8 mouse cellular contexts compared by ENCODE assay signal in the genomic region with DNA sequence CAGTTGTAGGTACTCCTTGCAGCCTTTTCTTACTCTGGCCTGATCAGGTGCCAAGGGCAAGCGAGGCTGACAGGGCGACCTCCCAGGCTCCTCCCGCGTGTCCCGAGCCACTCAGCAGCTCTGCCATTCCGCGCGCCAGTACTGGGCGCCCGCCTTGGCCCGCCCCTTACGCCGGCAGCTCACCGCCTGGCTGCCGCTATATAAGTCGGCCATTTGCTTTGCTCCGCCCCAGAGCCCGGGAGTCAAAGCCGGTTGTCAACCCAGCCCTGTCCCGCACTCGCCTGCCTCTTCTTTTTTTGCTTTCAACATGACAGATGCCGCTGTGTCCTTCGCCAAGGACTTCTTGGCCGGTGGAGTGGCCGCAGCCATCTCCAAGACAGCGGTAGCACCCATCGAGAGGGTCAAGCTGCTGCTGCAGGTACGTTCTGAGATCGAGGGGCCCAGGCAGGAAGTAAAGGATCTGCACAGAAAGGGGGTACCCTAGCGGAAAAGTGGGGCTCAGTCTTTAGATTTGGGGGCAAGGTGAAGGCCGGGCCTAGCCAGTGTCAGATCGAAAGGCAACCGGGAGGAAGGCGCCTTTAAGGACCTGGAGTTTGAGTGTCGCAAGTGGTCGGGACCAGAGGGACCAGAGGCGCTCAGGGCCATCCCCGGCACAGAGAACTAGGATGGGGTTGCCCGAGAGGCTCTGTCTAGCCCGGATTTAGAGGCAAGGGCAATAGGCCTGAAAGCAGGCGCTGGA. TPM values are rescaled to one million over a fixed set of nuclear protein-coding genes. Genes with fewer than 3 reads are reported as not detected.
DNase-seq lines count a peak whose midpoint lies in the region; ATAC-seq and TF ChIP-seq lines count a peak whose summit lies in the region.

A gene (plus strand): TSS at position 228 of the 739 bp plus-strand sequence.

- no peak for TF ChIP-seq CTCF in olfactory bulb, adult 2 months (IDR thresholded peaks at IDR 0.05; ENCODE audit: insufficient read depth, low read depth, low read length)
- TF ChIP-seq CTCF in thymus, adult 2 months (IDR thresholded peaks at IDR 0.05; ENCODE audit: borderline replicate concordance, control insufficient read depth, extremely low read depth, insufficient read depth, low read length, poor library complexity), result no peak

- H3K27ac ChIP-seq in lung, embryonic 15.5 days, result peak within 1 kb of the TSS; percentile 88
- H3K27ac ChIP-seq in olfactory bulb, adult 2 months (ENCODE audit: insufficient read depth, low read depth, low read length), result peak within 1 kb of the TSS; percentile 98
- H3K27ac ChIP-seq in thymus, adult 2 months (ENCODE audit: control insufficient read depth, insufficient read depth, low read length), result peak within 1 kb of the TSS; percentile 95

- H3K27me3 ChIP-seq in lung, embryonic 15.5 days, result no peaks in the 10 kb centered on the region
- H3K27me3 ChIP-seq in thymus, adult 2 months (ENCODE audit: control insufficient read depth, insufficient read depth, low read length), result no peaks in the 10 kb centered on the region

- H3K9me3 ChIP-seq in lung, embryonic 15.5 days, result no peaks in the 10 kb centered on the region

- peak within 1 kb of the TSS; percentile 60 for H3K9ac ChIP-seq in lung, embryonic 15.5 days

- peak; percentile 51 for DNase-seq in MEL-GATA-1-ER (ENCODE audit: extremely low read depth, low read depth)
- DNase-seq in cerebellum, adult 8-10 months, result peak; percentile 78
- peak; percentile 25 for DNase-seq in layer of hippocampus, adult 9-10 months (ENCODE audit: low spot score)
- DNase-seq in thymus, adult 2 months, result peak; percentile 81

- WGBS in lung, embryonic 15.5 days, result 17% methylated on average over 37 of the region's 41 CpGs
- 11% methylated on average over 41 of the region's 41 CpGs for WGBS in olfactory bulb, adult 2 months
- under 1% methylated on average over 38 of the region's 41 CpGs for WGBS in thymus, adult 2 months

- H3K36me3 ChIP-seq in lung, embryonic 15.5 days, result peaks cover 7% of the 10 kb centered on the region
- peaks cover 12% of the 10 kb centered on the region for H3K36me3 ChIP-seq in thymus, adult 2 months (ENCODE audit: control insufficient read depth, insufficient read depth, low read length)

- peak; percentile 95 for ATAC-seq in frontal cortex, adult (ENCODE audit: low TSS enrichment)
- ATAC-seq in hematopoietic stem cell, adult 5-6 weeks (replicated peaks in 1 of 2; ENCODE audit: insufficient read depth in 1 of 2, low FRiP score in 2 of 2, low TSS enrichment in 1 of 2, low read depth in 1 of 2, poor library complexity in 2 of 2, severe bottlenecking in 2 of 2), result peak; percentile 97 to 98
- peak; percentile 94 for ATAC-seq in lung, embryonic 15.5 days (ENCODE audit: borderline replicate concordance, extremely low read depth, low FRiP score, low TSS enrichment)

- H3K4me2 ChIP-seq in lung, embryonic 15.5 days, result peak within 1 kb of the TSS; percentile 61

- no peaks in the 10 kb centered on the region for H3K4me1 ChIP-seq in lung, embryonic 15.5 days
- H3K4me1 ChIP-seq in olfactory bulb, adult 2 months (ENCODE audit: control insufficient read depth, insufficient read depth, low read length), result no peaks in the 10 kb centered on the region
- H3K4me1 ChIP-seq in thymus, adult 2 months (replicated peaks; ENCODE audit: control insufficient read depth, insufficient read depth, low read length), result no peaks in the 10 kb centered on the region

- TF ChIP-seq POLR2A in olfactory bulb, adult 2 months (IDR thresholded peaks at IDR 0.05; ENCODE audit: insufficient read depth, low read depth, low read length), result peak; percentile 72; the same call in 1 of the 2 replicates
- TF ChIP-seq POLR2A in thymus, adult 2 months (IDR thresholded peaks at IDR 0.05; ENCODE audit: control insufficient read depth, extremely low read depth, insufficient read depth, low read length, poor library complexity), result peak; percentile 77

- H3K4me3 ChIP-seq in lung, embryonic 15.5 days, result peak within 1 kb of the TSS; percentile 62
- peak within 1 kb of the TSS; percentile 96 for H3K4me3 ChIP-seq in olfactory bulb, adult 2 months (ENCODE audit: insufficient read depth, low read depth, low read length)
- H3K4me3 ChIP-seq in thymus, adult 2 months (ENCODE audit: control insufficient read depth, insufficient read depth, low read length), result peak within 1 kb of the TSS; percentile 94

RNA-seq across cellular contexts. Expression of the gene that starts here (rescaled TPM):
- 527 and 620 TPM in 2 replicates for total RNA-seq in hematopoietic stem cell, adult 5-6 weeks (2017)
- polyA plus RNA-seq in lung, embryonic 15.5 days (2015; fragmentation: Nextera tagmentation; extraction: Ambion mirVana), result 645 and 653 TPM in 2 replicates
- 502 TPM in 1 of 2 replicates, not detected in the other for polyA plus RNA-seq in olfactory bulb, adult 2 months (2012; ENCODE audit: insufficient read depth, insufficient read length, low replicate concordance, missing spikeins)
- polyA plus RNA-seq in thymus, adult 2 months (2012; rRNA removed), result 920 and 977 TPM in 2 replicates

Comparison
In these comparisons a context has a peak if more than half of its experiments do, and no peak if none do; other contexts are left out.
1. Peak in every context shown above with its lines: DNase-seq, ATAC-seq, H3K4me3 ChIP-seq and H3K27ac ChIP-seq.
2. DNase-seq: peak in every context shown above with its lines; median percentile 81 in thymus, adult 2 months; 78 in cerebellum, adult 8-10 months; 51 in MEL-GATA-1-ER; 25 in layer of hippocampus, adult 9-10 months.